Mouse (Mus musculus) hindbrain, embryonic 13.5 days (tissue): Measurements from ENCODE around the gene Masp1. TPM values are rescaled to one million over a fixed set of nuclear protein-coding genes. Genes with fewer than 3 reads are reported as not detected.

ENCODE experiments used
- ATAC-seq: fragments of 200-750 bp; cut with Nextera tagmentation; 2 replicates; pipeline ENCODE4 v1.8.0; 2017; ENCODE audit warnings: moderate TSS enrichment; ENCODE audit not compliant: low FRiP score
- H3K27ac ChIP-seq: fragments of 300-500 bp; sonication (generic); 2 replicates; pipeline ENCODE4 v1.5.1; 2015; ENCODE audit warnings: inconsistent platforms, mild to moderate bottlenecking, moderate library complexity
- H3K27me3 ChIP-seq: fragments of 300-500 bp; sonication (generic); 2 replicates; pipeline ENCODE4 v1.6.1; 2015; ENCODE audit warnings: mild to moderate bottlenecking, inconsistent platforms
- H3K36me3 ChIP-seq: fragments of 300-500 bp; sonication (generic); 2 replicates; pipeline ENCODE4 v1.6.1; 2015; ENCODE audit warnings: mild to moderate bottlenecking, inconsistent platforms
- H3K4me1 ChIP-seq: fragments of 300-500 bp; sonication (generic); replicated peaks from 2 replicates; pipeline ENCODE4 v1.6.1; 2015; ENCODE audit warnings: inconsistent platforms
- H3K4me2 ChIP-seq: fragments of 300-500 bp; sonication (generic); 2 replicates; pipeline ENCODE4 v1.6.1; 2015; ENCODE audit warnings: inconsistent platforms, mild to moderate bottlenecking, moderate library complexity
- H3K4me3 ChIP-seq: fragments of 300-500 bp; sonication (generic); 2 replicates; pipeline ENCODE4 v1.5.1; 2015; ENCODE audit warnings: mild to moderate bottlenecking, inconsistent platforms
- H3K9ac ChIP-seq: fragments of 300-500 bp; sonication (generic); 2 replicates; pipeline ENCODE4 v1.6.1; 2015; ENCODE audit warnings: mild to moderate bottlenecking, inconsistent platforms
- H3K9me3 ChIP-seq: fragments of 300-500 bp; sonication (generic); 2 replicates; pipeline ENCODE4 v1.6.1; 2016; ENCODE audit warnings: inconsistent platforms
- WGBS: fragments of 180-500 bp; shearing (Covaris S2); methylation state at CpG from one replicate; pipeline ENCODE4 v1.1.7; 2015; 5-methylcytosine and 5-hydroxymethylcytosine counted together
- polyA plus RNA-seq: library from polyadenylated mRNA; unstranded; fragments of >200 nt; fragmentation: Nextera tagmentation; extraction: Ambion mirVana; gene quantifications from 2 replicates; pipeline ENCODE4 v1.2.1, GENCODE M21; 2015

Gene Masp1
- polyA plus RNA-seq, 1 experiment from 2014 or later, result 36.9 TPM

DNA sequence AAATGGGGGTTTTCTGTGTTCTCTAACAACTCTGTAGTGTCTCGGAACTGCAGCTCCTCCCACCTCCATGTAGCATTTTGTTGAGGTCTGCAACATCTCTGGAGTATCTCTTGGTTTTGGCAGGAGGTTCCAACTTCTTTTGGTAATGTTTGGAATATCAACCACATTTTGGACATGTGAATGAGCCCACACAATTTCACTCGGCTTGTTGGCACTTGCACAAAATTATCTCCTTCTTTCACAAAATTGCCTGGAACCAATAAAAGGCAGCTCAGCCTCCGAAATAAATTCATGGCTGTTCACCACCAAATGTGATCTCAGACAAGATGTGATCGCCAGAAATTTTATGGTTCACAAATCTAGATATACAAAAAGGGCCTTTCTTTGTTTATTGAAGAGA, 8.6 kb upstream of the Masp1 start:
- WGBS, result 94% methylated on average over 4 of the region's 4 CpGs
- H3K4me2 ChIP-seq, result no peak overlapping the region
- no peaks in the 10 kb centered on the region for H3K4me1 ChIP-seq
- H3K4me3 ChIP-seq, result no peak overlapping the region
- no peaks in the 10 kb centered on the region for H3K9me3 ChIP-seq
- H3K27ac ChIP-seq, result no peak overlapping the region
- no peaks in the 10 kb centered on the region for H3K27me3 ChIP-seq
- no peak for ATAC-seq
- no peaks in the 10 kb centered on the region for H3K36me3 ChIP-seq
- no peak overlapping the region for H3K9ac ChIP-seq

DNA sequence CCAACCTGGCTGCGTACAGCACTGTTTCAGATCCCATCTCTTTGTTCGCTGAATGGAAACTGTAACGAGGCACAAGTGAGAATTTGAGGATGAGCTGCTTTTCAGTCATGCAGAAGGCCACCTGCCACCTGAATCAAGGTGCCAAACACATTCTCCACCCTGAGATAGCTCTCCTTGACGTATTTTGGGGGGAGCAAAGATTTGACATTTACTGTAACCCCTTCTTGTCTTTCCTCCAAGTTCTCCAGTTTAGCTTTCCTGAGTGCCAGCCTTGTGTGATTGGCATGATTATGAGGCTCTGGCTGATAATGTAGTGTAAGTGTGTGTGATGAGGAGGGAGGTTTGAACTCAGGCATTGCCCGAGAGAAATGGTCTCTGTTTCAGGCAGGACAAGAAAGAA, 1.5 kb upstream of the Masp1 start:
- Histone ChIP-seq H3K36me3 (no peaks in the 10 kb centered on the region), H3K27me3 (no peaks in the 10 kb centered on the region), H3K27ac (no peak overlapping the region), H3K4me2 (no peak overlapping the region), H3K4me1 (peaks cover 61% of the 10 kb centered on the region), H3K9ac (no peak overlapping the region), H3K4me3 (no peak overlapping the region), H3K9me3 (no peaks in the 10 kb centered on the region)
- 81% methylated on average over 5 of the region's 5 CpGs for WGBS
- no peak for ATAC-seq

DNA sequence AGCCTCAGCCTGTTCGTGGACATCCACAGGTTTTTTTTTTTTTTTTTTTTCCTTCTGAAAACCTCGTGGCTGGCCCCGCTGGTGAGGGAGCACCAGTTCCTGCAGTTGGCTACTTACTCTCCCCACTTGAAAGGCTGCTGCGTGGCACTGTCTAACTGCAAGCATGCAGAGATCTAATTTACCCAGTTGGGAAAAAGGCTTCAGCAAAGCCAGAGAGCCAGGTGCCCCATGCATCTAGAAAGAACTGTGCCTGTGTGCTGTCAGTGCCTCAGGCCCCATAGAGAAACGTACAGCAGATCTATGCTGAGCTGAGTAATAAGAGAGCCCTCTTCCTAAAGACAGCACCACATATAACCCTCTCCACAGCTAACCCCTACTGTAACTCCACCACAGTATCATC, 477 bp upstream of the Masp1 start:
- Histone ChIP-seq H3K27ac (peak overlapping the region; percentile 95), H3K36me3 (no peaks in the 10 kb centered on the region), H3K4me2 (peak overlapping the region; percentile 78), H3K4me1 (peaks cover 66% of the 10 kb centered on the region), H3K9me3 (no peaks in the 10 kb centered on the region), H3K27me3 (no peaks in the 10 kb centered on the region), H3K9ac (0 out of 2 replicates have a peak overlapping the region, but pooled peaks have one; percentile 19), H3K4me3 (peak overlapping the region; percentile 55)
- WGBS, result 10% methylated on average over 5 of the region's 5 CpGs
- ATAC-seq, result 0 out of 2 replicates have a peak, but pooled peaks have one; percentile 15

DNA sequence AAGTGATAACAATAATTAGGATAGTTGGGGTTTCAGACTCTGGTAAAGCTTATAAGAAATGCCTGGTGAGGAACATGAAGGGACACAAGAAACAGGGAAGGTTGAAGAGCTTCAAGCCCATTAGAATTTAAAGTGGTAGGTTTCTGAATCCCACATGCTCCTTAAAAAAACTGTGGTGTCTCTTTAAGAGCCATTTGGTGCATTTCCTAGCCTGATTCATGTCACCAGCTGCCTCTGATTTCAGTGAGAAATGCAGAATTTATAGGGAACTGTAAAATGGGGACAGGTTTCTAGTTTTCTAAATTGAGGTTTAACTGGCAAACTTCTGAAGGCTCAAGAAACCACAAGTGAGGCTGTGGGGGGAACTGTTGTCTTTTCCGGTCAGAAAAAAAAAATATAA, 844 bp downstream of the Masp1 start:
- H3K4me3 ChIP-seq, result peak overlapping the region; percentile 55
- H3K9me3 ChIP-seq, result no peaks in the 10 kb centered on the region
- H3K4me1 ChIP-seq, result peaks cover 74% of the 10 kb centered on the region
- no peaks in the 10 kb centered on the region for H3K27me3 ChIP-seq
- WGBS, result 3% methylated on average over 1 of the region's 1 CpGs
- H3K4me2 ChIP-seq, result peak overlapping the region; percentile 78
- peak overlapping the region; percentile 95 for H3K27ac ChIP-seq
- H3K36me3 ChIP-seq, result no peaks in the 10 kb centered on the region
- H3K9ac ChIP-seq, result peak overlapping the region; percentile 82
- no peak for ATAC-seq

DNA sequence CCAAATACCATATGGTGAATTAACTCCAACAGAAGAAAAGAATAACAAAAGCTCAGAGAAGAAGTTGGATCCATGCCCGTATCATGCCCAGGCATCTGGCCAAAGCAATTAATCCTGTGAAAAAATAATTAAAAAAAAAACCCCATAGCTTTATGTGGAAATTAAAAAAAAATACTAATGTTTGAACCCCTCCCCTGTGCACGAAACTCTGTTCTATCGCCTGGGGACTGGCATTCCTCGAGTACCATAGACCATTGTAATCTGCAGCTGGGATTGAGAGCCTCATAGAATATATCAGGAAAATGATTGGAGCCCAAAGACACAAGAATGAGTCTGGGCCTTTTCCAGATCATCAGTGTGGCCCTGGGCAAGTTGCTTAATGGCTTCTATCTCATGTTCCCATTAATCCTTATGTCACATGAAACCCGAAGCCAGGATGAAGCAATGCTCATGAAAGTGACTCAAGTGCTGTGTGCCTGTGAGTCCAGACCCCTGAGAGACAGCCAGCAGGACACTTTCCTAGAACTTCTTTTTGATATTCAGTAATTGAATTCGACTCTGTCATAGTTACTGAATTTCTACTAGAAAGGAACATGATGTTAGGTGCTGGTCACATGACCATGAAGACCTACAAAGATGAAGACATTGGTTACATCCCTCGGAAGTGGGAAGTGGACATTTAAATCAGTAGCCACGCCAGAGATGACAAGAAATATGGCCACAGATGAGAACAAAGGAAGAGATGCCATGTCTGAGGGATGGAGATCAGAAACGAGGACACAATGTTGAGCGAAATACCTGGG, 1.8 kb downstream of the Masp1 start:
- Histone ChIP-seq H3K4me3 (peak overlapping the region; percentile 55), H3K27me3 (no peaks in the 10 kb centered on the region), H3K4me2 (peak overlapping the region; percentile 78), H3K9me3 (no peaks in the 10 kb centered on the region), H3K9ac (peak overlapping the region; percentile 82; the same call in 1 of the 2 replicates), H3K27ac (peak overlapping the region; percentile 95), H3K4me1 (peaks cover 74% of the 10 kb centered on the region), H3K36me3 (peaks cover 2% of the 10 kb centered on the region; the same call in 1 of the 2 replicates)
- 57% methylated on average over 10 of the region's 10 CpGs for WGBS
- 0 out of 2 replicates have a peak, but pooled peaks have one; percentile 12 for ATAC-seq

DNA sequence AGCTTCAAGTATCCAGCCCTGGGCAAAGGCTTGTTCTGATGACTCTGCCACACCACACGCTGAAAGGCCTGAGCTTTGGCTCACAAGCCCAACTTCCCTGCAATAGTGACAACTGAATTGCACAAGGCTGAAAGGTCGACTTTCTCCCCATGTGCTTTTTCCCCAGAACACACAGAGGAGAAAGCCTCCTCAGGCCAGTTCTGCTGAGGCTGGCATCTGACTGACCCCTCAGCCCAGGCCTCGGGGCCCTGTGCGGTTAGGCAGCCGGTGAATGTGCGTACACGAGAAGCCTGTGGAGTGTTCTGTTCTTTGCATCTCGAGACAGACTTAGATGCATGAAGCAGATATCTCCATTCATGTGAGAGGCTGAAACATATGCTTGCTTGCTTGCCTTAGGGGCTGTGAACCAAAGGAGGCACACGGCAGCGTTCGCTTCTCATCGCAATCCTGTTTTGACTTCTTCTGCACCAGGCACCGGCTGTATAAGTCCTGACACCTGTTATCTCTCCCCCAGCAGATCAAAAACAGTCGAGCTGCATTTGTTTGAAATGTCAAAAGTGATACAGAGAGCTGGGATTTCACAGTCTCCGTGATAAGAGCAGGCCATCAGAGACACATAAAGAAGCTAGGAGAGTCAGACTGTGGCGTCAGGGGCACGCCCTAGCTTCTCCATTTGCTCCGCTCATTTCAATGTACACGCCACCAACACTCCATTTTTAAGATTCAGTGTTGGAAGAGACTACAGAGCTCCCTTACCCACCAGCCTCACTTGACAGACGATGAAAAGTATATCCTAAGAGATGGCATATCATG, 2.7 kb downstream of the Masp1 start:
- peaks cover 8% of the 10 kb centered on the region for H3K36me3 ChIP-seq
- peak overlapping the region; percentile 49; the same call in 1 of the 2 replicates for H3K9ac ChIP-seq
- H3K27ac ChIP-seq, result peak overlapping the region; percentile 95
- no peaks in the 10 kb centered on the region for H3K27me3 ChIP-seq
- H3K9me3 ChIP-seq, result no peaks in the 10 kb centered on the region
- peak overlapping the region; percentile 78 for H3K4me2 ChIP-seq
- 0 out of 2 replicates have a peak, but pooled peaks have one; percentile 21 for ATAC-seq
- H3K4me3 ChIP-seq, result peak overlapping the region; percentile 55
- H3K4me1 ChIP-seq, result peaks cover 71% of the 10 kb centered on the region
- WGBS, result 58% methylated on average over 20 of the region's 20 CpGs

DNA sequence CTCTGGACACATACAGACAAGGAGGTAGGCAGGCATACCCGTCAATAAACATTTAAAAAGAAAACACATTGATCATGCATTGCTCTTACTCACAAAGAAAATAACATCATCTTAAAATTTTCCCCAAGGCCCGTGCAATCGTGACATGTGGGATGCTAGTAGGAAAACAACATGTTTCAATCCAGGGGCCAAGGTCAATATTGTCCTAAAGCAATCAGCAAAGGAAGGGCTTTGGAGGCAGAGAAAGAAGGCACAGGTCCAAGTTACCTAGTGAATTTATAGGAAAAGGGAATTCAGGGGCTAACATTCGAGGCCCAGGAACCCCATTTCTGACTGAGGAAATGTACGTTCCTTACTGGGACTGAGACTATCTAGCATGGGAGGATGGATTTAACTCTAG, 3.4 kb downstream of the Masp1 start:
- Histone ChIP-seq H3K4me3 (no peak overlapping the region; the same call in 1 of the 2 replicates), H3K27ac (no peak overlapping the region), H3K36me3 (peaks cover 10% of the 10 kb centered on the region), H3K4me2 (peak overlapping the region; percentile 78), H3K4me1 (peaks cover 65% of the 10 kb centered on the region), H3K9ac (peak overlapping the region; percentile 49; the same call in 1 of the 2 replicates), H3K27me3 (no peaks in the 10 kb centered on the region), H3K9me3 (no peaks in the 10 kb centered on the region)
- 86% methylated on average over 5 of the region's 5 CpGs for WGBS
- ATAC-seq, result no peak

DNA sequence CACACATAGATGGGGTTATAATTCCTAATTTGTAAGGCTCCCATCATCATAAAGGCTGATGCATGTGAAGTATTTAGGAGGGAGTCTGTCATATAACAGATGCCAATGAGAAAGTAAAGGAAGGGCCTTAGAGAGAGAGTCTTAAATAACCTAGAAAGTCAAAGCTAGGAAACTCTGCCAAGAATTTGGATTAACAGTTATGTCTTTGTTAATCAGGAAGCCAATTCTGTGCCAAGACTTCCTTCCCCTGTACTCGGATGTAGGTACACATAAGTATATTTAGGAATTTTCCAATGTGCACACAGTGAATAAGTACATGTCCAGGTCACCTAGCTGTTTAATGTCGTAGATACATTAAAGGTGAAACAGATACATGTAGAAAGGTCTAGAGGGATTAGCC, 4.0 kb downstream of the Masp1 start:
- Histone ChIP-seq H3K4me1 (peaks cover 63% of the 10 kb centered on the region), H3K4me3 (no peak overlapping the region), H3K36me3 (peaks cover 15% of the 10 kb centered on the region), H3K4me2 (no peak overlapping the region), H3K9me3 (no peaks in the 10 kb centered on the region), H3K27ac (no peak overlapping the region), H3K27me3 (no peaks in the 10 kb centered on the region), H3K9ac (no peak overlapping the region)
- 77% methylated on average over 2 of the region's 2 CpGs for WGBS
- ATAC-seq, result no peak

DNA sequence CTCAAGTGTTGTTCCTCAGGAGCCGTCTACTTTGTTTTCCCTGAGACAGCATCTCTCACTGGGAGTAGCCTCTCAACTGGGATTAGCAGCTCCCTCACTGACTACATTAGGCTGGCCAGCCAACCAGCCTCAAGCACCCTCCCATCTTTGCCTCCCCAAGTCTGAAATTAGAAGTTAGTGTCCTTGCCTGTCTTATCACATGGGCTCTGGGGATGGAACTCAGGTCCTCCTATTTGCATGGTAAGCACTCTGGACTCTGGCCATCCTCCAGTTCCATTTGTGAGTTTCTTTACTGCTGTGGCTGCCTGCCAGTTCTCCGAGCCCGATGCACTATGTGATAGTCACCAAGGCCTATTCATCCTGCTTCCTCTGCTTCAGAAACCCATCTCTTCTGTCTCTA, 4.8 kb downstream of the Masp1 start:
- no peak overlapping the region for H3K4me2 ChIP-seq
- H3K36me3 ChIP-seq, result peaks cover 15% of the 10 kb centered on the region
- H3K4me3 ChIP-seq, result no peak overlapping the region
- H3K9ac ChIP-seq, result no peak overlapping the region
- no peak for ATAC-seq
- H3K9me3 ChIP-seq, result no peaks in the 10 kb centered on the region
- no peaks in the 10 kb centered on the region for H3K27me3 ChIP-seq
- WGBS, result 48% methylated on average over 3 of the region's 3 CpGs
- peaks cover 55% of the 10 kb centered on the region for H3K4me1 ChIP-seq
- H3K27ac ChIP-seq, result 0 out of 2 replicates have a peak overlapping the region, but pooled peaks have one; percentile 12

DNA sequence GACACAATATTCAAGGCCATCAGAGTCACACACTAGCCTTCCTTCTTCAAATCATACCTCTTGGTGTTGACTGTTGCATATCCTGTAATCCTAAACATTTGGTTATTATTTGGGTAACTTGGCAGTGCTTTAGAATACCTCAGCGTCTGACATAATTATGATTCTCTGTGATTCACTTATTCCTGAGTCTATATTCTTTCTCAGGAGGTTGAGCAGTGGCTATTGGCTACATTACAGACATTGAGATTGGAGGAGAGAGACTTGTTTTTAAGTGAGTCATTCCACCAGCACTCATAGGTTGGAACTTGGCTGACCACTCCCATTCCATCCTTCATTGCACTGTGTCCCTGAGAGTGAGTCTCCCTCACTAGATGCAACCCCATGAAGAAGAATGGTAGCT, 7.2 kb downstream of the Masp1 start:
- Histone ChIP-seq H3K9me3 (no peaks in the 10 kb centered on the region), H3K4me2 (no peak overlapping the region), H3K4me3 (no peak overlapping the region), H3K36me3 (peaks cover 23% of the 10 kb centered on the region), H3K9ac (no peak overlapping the region), H3K4me1 (peaks cover 31% of the 10 kb centered on the region), H3K27ac (no peak overlapping the region), H3K27me3 (no peaks in the 10 kb centered on the region)
- ATAC-seq, result no peak
- WGBS, result 92% methylated on average over 1 of the region's 1 CpGs

DNA sequence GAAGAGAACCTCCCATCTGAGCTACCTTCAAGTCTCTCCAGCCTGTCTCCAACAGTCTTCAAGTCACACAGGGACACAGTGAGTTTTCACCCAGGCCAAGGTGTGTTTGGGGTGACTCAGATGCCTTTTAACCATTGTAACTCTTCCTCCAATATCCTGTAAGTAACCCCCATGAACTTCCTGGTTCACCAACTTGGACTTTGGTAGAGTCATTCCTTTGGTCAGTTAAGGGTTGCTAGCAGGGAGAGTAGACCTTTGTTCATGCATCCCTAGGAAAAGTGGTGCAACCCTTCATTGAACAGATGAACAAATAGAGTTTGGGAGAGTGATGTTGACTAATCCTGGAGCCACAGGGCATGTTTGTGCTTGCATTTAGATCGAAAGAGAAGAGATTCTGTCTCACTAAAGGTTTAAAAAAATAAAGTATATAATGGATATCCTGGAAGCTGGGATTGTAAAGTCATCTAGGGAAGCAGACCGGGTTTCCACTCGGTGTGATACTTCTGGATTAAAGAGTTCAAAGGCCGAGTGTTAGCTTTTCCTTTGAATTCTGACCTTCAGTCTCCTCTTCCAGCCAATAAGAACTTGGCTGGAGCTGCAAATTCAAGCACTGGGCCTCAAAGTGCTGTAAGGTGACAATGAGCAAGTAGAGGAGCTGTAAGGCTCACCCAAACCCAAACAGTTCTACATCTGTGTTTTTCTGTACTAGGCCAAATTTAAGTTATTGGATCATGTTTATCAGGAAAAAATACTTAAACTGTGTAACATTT, 9.3 kb downstream of the Masp1 start:
- Histone ChIP-seq H3K27me3 (no peaks in the 10 kb centered on the region), H3K9me3 (no peaks in the 10 kb centered on the region), H3K4me3 (no peak overlapping the region), H3K27ac (no peak overlapping the region), H3K36me3 (peaks cover 23% of the 10 kb centered on the region), H3K4me1 (peaks cover 18% of the 10 kb centered on the region), H3K4me2 (no peak overlapping the region), H3K9ac (no peak overlapping the region)
- WGBS, result 86% methylated on average over 4 of the region's 4 CpGs
- no peak for ATAC-seq
